Mouse (Mus musculus): ENCODE measurements around the gene Sco1.

Sco1 gene

GRCm38 (mm10) chr11:67114901-67115300, 62.4 kb downstream of the Sco1 start:
- no peak for DNase-seq (ENCODE audit: low read depth, low spot score)

Measured in forelimb bud, embryonic 11.5 days (tissue).